Mouse (Mus musculus) induced T-regulatory cell, adult 2 months (primary cell): ENCODE measurements around the gene Glyctk.
"Not testable (repeated sequence)": the region's sequence is repeated elsewhere in the genome, so short reads cannot be mapped to it uniquely, and the experiment has no call there.

Experiments used
- DNase-seq: peaks from one replicate; pipeline ENCODE4 v3.0.0-alpha.2; 2012; ENCODE audit warnings: low read depth

The Glyctk gene

DNA sequence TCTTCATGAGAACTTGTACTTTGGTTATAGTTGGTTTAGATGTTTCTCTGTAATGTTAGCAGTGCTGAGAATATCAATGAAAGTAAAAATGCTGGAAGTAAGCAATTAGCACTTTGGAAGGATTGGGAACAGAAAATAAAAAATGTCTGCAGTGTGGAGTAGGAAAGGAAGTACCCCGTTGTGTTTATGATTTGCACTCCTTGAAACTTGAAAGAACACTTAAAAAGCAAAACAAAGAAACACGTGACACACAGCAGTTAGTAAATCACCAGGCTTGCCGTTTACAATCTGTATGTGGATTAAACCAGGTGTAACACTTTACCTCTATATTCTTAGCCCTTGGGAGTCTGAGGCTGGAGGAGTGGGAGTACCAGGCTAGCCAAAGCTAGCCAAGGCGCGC lies 18.8 kb upstream of the Glyctk start:
- peak; percentile 51 for DNase-seq

DNA sequence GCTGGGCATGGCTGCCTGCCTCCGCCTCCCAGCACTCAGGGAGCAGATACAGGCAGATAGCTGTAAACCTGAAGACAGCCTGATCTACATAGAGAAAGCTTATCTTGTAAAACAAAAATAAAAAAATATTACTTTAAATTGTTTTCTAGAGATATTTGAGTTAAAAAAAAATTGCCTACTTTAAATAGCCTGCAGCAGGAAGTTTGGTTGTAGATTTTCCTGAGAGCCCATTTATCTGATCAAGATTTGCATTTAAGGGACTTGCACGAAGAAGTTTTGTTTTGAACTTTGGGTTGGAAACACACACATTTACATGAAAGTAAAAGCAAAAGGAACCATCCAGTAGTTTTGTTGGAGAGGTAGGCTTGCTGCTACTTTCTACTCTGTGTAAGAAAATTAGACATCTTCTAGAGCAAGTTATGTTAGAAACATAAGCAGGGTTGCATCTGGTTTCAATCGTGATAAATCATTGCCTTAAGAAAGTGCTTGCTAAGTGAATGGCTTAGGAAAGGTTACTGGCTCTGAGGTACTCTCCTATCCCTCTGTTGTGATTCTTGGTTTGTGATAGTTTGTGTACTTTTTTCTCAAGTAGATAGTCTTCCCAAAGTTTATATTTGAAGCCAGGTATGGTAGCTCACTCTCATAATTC lies 17.7 kb upstream of the Glyctk start:
- peak; percentile 65 for DNase-seq

DNA sequence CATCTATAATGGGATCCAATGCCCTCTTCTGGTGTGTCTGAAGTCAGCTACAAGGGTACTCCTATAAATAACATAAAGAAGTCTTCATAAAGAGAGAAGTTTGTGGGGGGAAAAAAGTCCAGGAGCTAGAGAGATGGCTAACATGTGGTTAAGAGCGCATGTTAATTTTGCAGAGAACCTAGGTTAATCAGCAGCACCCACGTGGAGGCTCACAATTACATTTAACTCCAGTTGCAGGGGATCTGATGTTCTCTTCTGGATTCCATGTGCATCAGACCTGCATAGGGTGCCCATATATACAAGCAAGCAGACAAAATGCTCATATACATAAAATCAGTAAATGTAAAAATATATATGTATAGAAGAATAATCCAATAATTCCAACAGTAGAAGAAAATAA lies 15.4 kb upstream of the Glyctk start:
- DNase-seq = no peak

DNA sequence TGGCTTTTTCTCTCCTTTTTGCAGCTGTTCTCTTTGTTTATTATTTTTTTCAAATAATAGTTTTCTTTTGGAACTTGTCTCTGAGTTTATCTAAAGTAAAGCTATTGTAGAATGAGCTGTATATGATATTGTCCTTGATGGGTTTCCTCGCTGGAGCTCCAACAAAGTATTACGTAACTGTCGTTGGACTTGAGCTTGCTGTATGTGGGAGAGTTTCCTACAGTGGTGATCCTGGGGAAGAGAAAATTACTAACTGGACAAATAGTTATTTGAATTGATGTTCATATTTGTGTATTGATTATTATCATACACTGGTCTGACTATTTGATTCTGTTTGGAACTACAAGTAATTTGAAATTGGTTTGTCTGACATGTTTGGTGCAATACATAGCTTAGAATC lies 14.6 kb upstream of the Glyctk start:
- no peak for DNase-seq

DNA sequence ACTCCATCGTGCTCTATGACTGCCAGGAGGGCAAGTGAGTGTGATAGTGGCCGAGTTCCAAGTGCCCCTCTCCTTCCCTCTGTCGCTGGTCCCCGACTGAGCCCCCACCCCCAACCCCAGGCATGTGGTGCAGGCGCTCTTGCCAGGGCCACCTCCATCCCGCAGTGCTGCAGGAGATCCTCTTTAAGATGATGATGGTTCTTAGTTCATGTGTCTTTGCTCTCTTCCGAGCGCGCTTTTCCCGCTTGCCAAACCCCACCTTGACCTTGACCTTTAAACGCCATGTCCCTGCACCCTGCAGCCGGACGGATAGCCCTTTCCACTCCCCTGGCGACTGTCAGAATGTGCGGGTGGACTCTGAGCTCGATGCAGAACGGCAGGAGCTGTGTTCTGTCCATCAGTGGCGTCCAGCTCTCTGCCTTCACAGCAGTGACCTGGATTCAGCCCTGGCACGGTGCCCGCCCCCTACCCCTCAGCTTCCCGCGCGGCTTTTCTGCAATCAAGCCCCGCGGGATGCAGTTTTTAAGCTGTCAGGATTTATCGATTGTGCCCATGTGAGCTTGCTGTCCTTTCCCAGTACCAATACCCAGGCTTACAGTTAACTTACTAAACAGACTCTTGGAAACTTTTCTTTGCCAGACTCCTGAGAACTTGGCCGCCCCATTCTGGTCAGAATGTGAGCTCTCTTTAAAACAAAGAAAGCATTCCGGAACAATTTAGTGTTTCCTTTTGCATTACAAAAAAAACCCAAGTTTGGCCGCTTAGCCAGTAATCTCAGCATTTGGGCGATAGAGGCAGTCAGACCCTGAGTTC lies 13.6 kb upstream of the Glyctk start:
- peak; percentile 52 for DNase-seq

DNA sequence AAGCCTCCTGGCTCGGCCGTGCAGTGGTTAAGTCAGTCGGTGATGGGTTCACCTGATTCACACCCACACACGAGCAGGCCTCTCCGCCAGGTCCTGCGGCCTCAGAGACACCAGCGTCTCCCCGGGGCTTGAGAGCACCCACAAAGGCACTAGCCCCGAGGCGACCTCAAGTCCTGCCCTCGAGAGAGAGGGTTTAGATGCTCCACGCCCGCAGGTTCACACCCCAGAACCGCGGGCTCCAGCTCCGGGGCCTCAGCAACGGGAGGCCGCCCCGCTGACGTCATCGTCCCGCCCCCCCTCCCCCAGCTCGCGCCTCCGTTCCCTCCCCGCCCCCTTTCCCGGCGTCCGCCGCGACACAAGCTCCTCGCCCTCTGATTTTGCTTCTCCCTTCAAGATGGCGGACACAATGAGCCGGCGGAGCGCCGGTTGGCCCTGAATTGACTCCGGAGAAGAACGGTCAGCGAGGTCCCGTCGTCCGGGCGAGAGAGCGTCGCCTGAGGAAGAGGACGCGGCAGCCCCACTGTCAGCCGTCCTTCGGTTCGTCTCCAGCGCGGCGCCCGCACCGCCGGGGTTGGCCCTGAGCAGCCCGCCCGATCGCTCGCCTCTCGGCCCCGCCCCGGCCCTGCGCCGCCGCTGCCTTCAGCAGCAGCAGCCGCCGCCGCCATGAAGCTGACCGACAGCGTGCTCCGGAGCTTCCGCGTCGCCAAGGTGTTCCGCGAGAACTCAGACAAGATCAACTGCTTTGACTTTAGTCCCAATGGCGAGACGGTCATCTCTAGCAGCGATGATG lies 12.8 kb upstream of the Glyctk start, which contains the start of gene Wdr82:
Gene Wdr82, plus strand, starts transcription at position 373 of the 790 bp plus-strand sequence.
- peak; percentile 97 for DNase-seq

DNA sequence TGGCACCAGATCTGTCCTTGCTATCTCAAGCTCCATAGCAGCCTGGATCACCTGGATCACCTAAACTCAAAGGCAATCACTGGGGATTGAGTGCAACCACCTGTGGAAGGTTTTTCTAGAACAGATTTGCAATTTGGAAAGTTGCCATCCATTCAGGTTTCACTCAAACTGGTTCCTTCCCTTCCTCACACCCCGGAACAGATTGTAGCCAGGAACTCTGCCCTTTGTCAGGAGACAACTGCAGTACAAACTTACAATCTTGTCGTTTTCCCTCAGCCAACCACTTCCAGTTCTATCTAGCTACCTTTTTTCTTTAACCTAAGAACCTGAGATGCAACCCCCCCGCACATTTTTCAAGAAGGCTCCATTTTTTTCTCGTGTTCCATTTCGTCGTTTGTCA lies 12.0 kb upstream of the Glyctk start:
- DNase-seq = no peak

DNA sequence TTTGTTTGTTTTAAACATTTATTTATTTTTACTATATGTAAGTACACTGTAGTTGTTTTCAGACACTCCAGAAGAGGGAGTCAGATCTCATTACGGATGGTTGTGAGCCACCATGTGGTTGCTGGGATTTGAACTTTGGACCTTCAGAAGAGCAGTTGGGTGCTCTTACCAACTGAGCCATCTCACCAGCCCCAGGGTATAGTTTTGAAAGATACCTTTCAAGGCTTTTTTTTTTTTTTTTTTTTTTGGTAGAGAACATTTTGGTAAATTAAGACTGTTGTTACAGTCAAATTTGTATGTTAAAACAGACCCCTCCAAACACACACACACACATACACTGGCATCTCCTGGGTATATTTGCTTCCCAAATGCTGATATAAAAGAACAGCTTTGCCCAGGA lies 11.1 kb upstream of the Glyctk start:
- not testable (repeated sequence) for DNase-seq

DNA sequence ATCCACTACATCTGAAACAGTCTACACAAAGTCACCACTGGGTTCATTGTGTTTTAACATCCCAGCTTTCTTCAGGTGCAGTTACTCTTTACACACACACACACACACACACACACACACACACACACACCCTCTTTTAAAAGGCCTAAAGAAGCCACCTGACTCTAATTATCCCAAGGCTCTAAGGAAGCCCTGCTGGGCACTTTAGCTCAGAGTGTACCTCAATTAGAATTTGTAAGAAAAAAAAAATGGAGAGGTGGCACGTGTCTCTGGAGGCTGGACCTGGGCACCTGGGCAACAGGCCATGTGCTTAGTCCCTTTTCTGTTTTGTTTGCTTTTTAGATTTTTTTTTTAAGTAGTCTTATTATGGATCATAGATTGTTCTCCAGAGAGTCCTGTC lies 9.8 kb upstream of the Glyctk start:
- DNase-seq = no peak

DNA sequence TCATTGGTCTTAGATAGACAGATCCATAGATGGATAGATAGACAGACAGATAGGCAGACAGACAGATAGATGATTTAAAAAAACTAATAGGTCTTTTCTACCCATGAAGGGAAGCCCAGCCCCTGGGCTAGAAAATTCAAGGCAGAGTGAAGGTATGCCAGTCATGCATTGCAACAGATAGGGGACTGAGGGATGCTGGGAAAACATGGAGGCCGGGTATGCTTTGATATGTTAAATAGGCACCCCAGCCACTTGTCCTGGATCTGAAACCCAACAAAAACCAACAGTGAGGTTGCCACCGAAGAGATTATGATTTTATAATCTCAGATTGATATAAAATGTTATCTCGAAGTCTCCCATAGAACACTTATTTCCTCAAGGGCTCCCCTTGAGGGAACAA lies 9.3 kb upstream of the Glyctk start:
- DNase-seq = no peak

DNA sequence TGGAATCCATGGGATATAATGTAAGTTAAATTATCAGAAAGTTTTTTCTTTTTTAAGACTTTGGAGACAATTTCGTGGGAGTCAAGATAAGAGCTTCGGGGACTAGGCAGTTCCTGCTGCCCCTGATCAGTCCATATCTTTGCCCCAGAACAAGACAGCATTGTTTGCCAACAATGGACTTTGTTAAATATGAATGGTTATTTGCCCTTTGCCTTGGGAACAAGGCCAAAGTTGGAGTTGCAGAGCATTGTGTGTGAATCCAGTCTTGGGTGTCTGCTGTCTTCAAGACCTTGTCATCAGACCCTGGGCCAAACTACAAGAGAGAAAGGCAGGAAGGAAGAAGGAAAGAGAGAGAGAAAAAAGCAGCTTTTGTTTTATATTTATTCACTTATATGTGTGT lies 8.8 kb upstream of the Glyctk start:
- no peak for DNase-seq

DNA sequence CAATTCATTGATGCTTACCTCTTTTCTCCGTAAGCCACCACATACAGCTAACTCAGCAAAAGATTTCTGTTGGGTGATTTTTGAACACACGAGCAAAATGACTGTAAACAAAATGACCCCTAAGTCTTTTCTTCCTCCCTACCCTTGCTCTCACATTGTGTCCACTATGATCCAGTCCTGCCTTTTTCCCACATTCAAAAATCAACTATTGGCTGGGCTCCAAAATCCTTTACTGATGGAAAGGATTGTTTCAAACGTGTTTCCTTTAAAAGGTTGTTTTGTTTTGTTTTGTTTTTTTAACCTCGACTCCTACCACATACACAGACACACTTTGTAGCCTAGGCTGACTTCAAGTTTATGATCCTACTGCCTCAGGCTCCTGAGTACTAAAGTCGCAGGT lies 2.5 kb upstream of the Glyctk start:
- peak; percentile 61 for DNase-seq

DNA sequence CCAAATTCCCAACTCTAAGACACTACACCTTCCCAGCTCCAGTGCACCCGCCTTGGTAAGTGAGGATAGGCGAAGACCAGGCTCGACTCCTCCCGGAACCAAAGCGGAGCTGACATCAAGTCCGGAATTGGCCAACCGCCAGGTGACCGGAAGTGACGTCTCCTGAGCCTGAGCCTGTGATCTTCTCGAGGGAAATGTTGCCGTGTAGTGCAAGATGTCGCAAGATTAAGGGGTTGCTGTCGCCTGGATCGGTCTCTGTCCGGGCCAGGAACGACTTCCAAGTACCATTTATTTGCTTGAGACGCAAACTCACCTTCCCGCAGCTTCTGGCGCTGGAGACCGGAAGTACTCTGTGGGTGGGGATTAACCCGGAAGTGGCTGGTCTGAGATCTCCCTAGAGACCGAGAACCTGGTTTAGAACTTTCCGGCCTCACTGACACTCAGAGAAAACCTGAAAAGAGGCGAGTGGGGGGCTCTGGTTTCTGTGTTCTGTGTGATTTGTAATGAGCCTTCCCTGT lies 1.9 kb upstream of the Glyctk start:
- DNase-seq = peak; percentile 91

DNA sequence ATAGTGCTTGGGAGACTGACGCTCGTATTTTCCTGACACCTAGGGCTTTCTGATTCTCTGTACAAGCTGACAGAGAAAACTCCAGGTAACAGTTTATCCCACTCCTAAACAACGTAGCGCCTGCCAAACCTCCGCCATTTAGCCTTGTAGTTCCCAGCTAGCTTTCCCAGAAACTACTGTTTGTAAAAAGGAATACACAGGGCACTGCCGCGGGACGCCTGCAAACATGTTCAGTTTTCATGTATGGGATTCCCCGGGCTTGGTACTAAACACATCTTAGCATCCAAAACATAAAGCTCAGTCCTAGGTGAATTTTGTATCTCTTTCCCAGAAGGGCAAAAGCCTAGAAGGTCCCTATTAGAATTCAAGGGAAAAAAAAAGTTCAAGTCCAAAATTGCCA lies 1.3 kb upstream of the Glyctk start:
- no peak for DNase-seq

DNA sequence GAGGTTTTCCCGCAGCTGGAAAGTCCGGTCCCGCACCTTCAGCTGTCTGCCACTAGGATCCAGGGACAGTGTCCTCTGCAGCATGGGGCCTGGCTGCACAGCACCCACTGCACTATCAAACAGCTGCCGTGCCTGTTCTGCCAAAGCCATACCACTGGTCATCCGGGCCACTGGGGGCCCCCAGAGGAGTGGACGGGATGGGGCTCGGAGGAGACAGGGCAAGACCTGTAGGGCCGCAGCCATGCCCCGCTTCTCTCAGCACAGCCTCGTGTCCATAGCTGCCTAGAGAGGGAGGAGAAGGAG lies 364 bp downstream of the Glyctk start:
- no peak for DNase-seq

DNA sequence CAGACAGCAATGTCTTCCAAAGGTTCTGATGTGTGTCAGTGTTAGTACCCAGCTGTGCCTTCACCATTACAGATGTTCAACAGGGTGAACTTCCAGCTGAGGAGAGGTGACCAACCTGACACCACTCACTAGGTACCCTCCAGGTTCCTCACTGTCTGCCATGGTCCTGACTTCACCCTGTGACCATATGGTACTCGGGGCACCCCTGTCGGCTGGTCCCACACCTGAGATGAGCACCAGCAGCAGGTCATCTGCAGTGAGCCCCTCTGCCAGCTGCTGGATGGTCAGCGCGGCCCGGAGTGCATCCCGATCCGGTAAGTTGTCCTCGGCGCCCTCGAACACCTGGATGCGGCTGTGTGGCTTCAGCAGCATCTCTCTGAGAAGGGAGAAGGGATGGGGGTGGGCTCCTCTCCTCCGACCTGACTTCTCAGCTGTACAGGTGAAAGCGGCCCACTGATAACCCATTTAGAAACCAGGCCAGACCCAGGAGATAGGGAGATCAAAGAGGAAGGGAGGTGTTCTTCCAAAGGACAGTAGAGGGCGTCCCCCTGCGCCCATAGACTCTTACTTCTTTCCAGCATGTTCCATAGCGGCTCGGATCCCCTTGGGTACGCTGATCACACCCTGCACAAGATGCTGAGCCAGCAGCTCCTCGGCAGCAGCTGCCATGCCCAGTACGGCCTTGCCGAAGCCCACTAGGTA lies 866 bp downstream of the Glyctk start:
- no peak for DNase-seq

DNA sequence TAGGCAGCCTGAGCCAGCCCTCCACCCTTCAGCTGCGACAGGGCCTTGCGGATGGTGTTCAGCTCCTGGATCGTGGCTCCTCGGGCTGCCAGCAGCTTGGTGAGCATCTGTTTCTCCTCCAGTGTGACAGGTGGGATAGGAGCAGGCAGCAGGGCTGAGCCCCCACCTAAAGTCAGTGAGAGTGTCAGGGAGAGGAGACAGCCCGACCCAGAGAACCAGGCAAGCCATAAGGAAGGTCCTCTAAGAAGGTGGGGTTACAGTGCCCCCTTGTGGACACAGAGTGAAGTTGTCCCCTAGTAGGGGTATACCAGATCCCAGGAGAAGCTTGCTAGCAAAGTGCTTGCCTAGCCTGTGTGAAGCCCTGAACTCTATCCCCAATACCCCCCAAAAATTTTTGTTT lies 1.5 kb downstream of the Glyctk start:
- peak; percentile 80 for DNase-seq

DNA sequence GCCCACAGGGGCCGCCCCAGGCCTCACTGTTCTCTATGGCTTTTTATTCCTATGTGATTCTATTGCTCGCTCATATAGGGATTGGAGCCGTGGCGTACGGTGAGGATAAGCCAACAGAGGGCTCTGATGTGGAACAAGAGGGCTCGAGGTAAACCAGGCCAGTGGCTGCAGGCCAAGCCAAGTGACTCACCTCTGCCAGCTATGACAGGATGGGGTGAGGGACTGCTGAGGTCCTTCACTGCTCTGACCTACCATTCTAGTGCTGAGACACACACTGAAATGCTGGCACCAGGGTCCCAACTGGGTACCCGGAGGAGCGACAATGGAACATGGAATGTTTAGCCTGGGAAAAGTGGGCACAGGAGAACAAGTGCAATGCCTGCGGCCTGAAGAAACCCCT lies 3.8 kb downstream of the Glyctk start:
- no peak for DNase-seq

DNA sequence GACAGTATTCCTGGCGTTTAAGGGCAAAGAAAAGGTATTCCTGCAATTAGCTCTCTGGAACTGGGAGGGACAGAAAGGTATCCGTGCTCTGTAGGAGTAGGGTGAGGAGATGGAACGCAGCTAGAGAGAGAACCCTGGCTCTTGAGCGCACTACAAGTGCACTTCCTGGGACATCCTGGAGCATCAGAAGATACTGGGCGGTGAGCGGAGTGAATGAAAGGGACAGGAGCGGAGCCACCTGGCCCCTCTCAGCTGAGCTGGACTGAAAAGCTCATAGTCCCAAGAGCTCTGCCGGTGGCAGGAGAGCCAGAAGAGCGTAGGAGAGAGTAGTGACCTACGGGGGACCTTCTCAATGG lies 8.6 kb downstream of the Glyctk start:
- no peak for DNase-seq

DNA sequence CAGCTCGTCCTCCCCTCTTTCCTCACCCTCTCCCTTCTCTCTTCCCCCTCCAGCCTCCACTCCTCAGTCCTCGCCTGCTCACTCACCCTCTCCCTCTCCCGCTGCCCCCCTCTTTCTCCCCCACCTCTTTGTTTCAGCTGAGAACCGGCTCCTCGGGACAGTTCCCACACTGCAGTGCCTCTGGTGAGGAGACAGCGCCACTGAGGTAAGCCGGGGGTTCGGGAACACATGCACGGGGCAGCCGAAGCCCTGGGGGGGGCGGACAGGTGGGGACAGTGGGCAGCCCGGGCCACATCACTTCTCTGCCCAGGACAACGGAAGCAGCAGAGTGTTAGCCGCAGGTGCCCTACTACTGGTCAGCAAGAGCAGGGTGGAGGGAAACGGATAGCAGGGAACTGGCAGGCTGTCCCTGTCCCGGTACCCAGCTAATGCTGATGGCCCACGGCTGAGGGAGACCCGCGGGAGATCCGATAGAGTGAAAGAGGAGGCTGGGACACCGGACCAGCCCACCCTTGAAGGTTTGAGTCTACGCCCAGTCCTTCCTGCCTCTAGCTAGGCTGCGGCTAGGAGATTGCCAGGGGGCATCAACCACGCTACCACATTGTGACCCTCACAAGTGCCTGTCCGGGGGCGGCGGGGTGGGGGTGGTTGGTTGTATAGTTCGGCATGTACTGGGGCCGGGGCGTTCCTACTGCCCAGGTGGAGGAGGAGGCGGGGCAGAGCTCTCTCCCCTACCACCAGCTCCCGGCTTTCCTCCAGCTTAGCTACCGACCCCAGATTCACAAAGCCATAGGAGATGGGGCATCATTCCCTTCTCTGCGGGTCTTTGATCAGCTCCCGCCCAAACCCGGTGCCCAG lies 9.2 kb downstream of the Glyctk start:
- DNase-seq = no peak

DNA sequence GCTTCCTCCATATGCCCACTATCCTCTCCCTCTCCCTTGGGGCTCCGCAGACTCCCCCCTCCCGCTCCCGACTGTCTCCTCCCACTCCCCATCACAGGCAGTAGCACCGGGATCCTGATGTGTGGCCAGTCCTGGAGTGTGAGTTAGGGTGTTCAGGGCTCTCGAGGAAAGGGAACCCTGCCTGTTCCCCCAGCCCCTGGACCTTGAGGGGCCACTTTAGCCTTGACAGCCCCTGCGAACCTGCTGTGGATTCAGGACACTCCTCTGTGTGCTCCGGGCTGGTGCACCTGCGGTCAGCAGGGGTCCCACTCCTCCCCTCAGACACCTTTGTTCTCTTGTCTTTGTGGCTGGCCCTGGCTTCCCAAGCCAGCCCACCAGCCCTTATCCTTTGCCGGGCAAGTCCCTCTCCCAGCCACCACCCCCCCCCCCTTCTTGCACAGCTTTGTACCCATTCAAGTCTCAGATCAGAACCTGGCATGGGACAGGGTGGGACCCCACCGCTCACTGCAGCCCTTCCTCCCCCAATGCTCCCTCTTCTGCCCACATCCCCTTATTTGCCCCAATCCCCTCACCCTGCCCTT lies 10.0 kb downstream of the Glyctk start:
- no peak for DNase-seq
